Mouse (Mus musculus) small intestine, adult 2 months (tissue): Measurements from ENCODE around the gene Akap13.

ENCODE experiments used
- CTCF ChIP-seq: fragments of 200-500 bp; IDR thresholded peaks from 2 replicates; pipeline ENCODE4 v1.5.1; 2012; ENCODE audit warnings: low read depth, mild to moderate bottlenecking, control low read depth, inconsistent platforms, low read length, moderate library complexity, mixed read lengths; ENCODE audit not compliant: insufficient replicate concordance, insufficient read length; ENCODE audit errors: extremely low read depth
- POLR2A ChIP-seq: fragments of 200-500 bp; IDR thresholded peaks from 2 replicates; pipeline ENCODE4 v1.6.1; 2012; ENCODE audit warnings: low read depth, mild to moderate bottlenecking, control low read depth, inconsistent platforms, low read length, moderate library complexity

- TF ChIP-seq POLR2A (no peak), CTCF (no peak)
Observed at GRCm38 (mm10) chr7:75715026-75715425, 259.7 kb downstream of the Akap13 start.
